ENCODE assay signal across 9 mouse cellular contexts in genomic region chr16:38137296-38137695, GRCm38 (mm10). TPM values are rescaled to one million over a fixed set of nuclear protein-coding genes. Genes with fewer than 3 reads are reported as not detected.
DNase-seq lines count a peak whose midpoint lies in the region; ATAC-seq lines count a peak whose summit lies in the region.
"Had no signal": no experiment of that assay in that cellular context is flagged by ENCODE, and none has a peak within 500 bp of the region (broad histone marks: within the 10 kb centered on the region; RNA-seq: fewer than 3 reads in every experiment).

No protein-coding gene starts in this region.

- no peak for DNase-seq in cerebellum, postnatal 4 days (ENCODE audit: low spot score in 2 of 2)
- DNase-seq in midbrain, embryonic 14.5 days: peak; percentile 61
- DNase-seq in midbrain, embryonic 11.5 days (ENCODE audit: low spot score, missing footprints): no peak
- DNase-seq in embryo, embryonic 11.5 days (ENCODE audit: low read depth, low spot score): peak; percentile 16
- DNase-seq in limb, embryonic 10.5 days (ENCODE audit: low spot score): peak; percentile 45
- peak; percentile 50 for DNase-seq in retina, embryonic 14.5 days (ENCODE audit: low spot score)

- no peak overlapping the region for H3K4me2 ChIP-seq in midbrain, embryonic 14.5 days (ENCODE audit: low read length)
- no peak overlapping the region for H3K4me2 ChIP-seq in midbrain, embryonic 11.5 days
- H3K4me2 ChIP-seq: hindbrain, embryonic 15.5 days had no signal

- no peaks in the 10 kb centered on the region for H3K9me3 ChIP-seq in midbrain, embryonic 14.5 days (ENCODE audit: control insufficient read depth, low read length)
- no peaks in the 10 kb centered on the region for H3K9me3 ChIP-seq in midbrain, embryonic 11.5 days (ENCODE audit: control insufficient read depth, low read length)
- no peaks in the 10 kb centered on the region for H3K9me3 ChIP-seq in limb, embryonic 10.5 days (replicated peaks)
- H3K9me3 ChIP-seq: hindbrain, embryonic 15.5 days had no signal

- no peak overlapping the region for H3K4me3 ChIP-seq in midbrain, embryonic 14.5 days (replicated peaks; ENCODE audit: low read depth, low read length)
- H3K4me3 ChIP-seq in midbrain, embryonic 11.5 days (ENCODE audit: low read depth, low read length): no peak overlapping the region
- H3K4me3 ChIP-seq in limb, embryonic 10.5 days: no peak overlapping the region
- H3K4me3 ChIP-seq: hindbrain, embryonic 15.5 days had no signal

- H3K36me3 ChIP-seq in midbrain, embryonic 14.5 days (ENCODE audit: control insufficient read depth, insufficient read depth, low read length): no peaks in the 10 kb centered on the region
- no peaks in the 10 kb centered on the region for H3K36me3 ChIP-seq in midbrain, embryonic 11.5 days (ENCODE audit: control insufficient read depth, insufficient read depth, low read length)
- peaks cover 4% of the 10 kb centered on the region; the same call in 1 of the 2 replicates for H3K36me3 ChIP-seq in limb, embryonic 10.5 days
- H3K36me3 ChIP-seq: hindbrain, embryonic 15.5 days had no signal

- H3K4me1 ChIP-seq in midbrain, embryonic 14.5 days (ENCODE audit: control insufficient read depth, insufficient read depth, low read length): peaks cover 28% of the 10 kb centered on the region
- no peaks in the 10 kb centered on the region; the same call in none of the 2 replicates for H3K4me1 ChIP-seq in midbrain, embryonic 11.5 days (ENCODE audit: control insufficient read depth, insufficient read depth, low read length)
- peaks cover 28% of the 10 kb centered on the region for H3K4me1 ChIP-seq in limb, embryonic 10.5 days

- no peaks in the 10 kb centered on the region for H3K27me3 ChIP-seq in midbrain, embryonic 14.5 days (ENCODE audit: control insufficient read depth, insufficient read depth, low read length)
- no peaks in the 10 kb centered on the region for H3K27me3 ChIP-seq in midbrain, embryonic 11.5 days (ENCODE audit: control insufficient read depth, insufficient read depth, low read length)
- H3K27me3 ChIP-seq in limb, embryonic 10.5 days (ENCODE audit: low read depth, poor library complexity, severe bottlenecking): no peaks in the 10 kb centered on the region
- H3K27me3 ChIP-seq: hindbrain, embryonic 15.5 days had no signal

- H3K27ac ChIP-seq in midbrain, embryonic 14.5 days (replicated peaks; ENCODE audit: low read depth, low read length): 0 out of 2 replicates have a peak overlapping the region, but pooled peaks have one; percentile 13
- no peak overlapping the region for H3K27ac ChIP-seq in midbrain, embryonic 11.5 days (ENCODE audit: low read depth, low read length)
- no peak overlapping the region for H3K27ac ChIP-seq in limb, embryonic 10.5 days
- H3K27ac ChIP-seq: hindbrain, embryonic 15.5 days had no signal

- peak; percentile 69; the same call in 1 of the 2 replicates for ATAC-seq in cerebellum, adult (ENCODE audit: insufficient number of reproducible peaks, low FRiP score, low TSS enrichment)
- ATAC-seq in midbrain, embryonic 14.5 days (ENCODE audit: low FRiP score, low TSS enrichment): no peak
- ATAC-seq in midbrain, embryonic 11.5 days (ENCODE audit: low FRiP score): no peak; the same call in 1 of the 2 replicates
- no peak for ATAC-seq in inflammation-experienced regulatory T-cells, adult 6 months

- WGBS in midbrain, embryonic 14.5 days: 40% methylated on average over 5 of the region's 5 CpGs
- WGBS in midbrain, embryonic 11.5 days: 40% methylated on average over 5 of the region's 5 CpGs
- WGBS in limb, embryonic 10.5 days: 38% methylated on average over 5 of the region's 5 CpGs

- no peak overlapping the region for H3K9ac ChIP-seq in midbrain, embryonic 14.5 days (replicated peaks; ENCODE audit: low read length)
- H3K9ac ChIP-seq in midbrain, embryonic 11.5 days (ENCODE audit: low read length): no peak overlapping the region
- H3K9ac ChIP-seq: hindbrain, embryonic 15.5 days had no signal

RNA-seq across cellular contexts. Expression of gene Gsk3b, which starts 48.5 kb away (rescaled TPM):
- 197 and 216 TPM in 2 replicates for polyA plus RNA-seq in midbrain, embryonic 14.5 days (2014; fragmentation: Nextera tagmentation; extraction: Ambion mirVana)
- 120 and 121 TPM in 2 replicates for polyA plus RNA-seq in midbrain, embryonic 11.5 days (2014; fragmentation: Nextera tagmentation; extraction: Ambion mirVana)
- polyA plus RNA-seq in limb, embryonic 10.5 days (2016; fragmentation: Nextera tagmentation; extraction: Ambion mirVana): 46.1 and 59.4 TPM in 2 replicates
- 10 to 100 TPM; 50.3 to 61.0 (median 56.8) TPM for polyA plus RNA-seq in inflammation-experienced regulatory T-cells, adult 6 months (2017; shearing (Covaris generic))

Comparison
In these comparisons a context has a peak if more than half of its experiments do, and no peak if none do; other contexts are left out.
1. DNase-seq: peak in midbrain, embryonic 14.5 days (single experiment), embryo, embryonic 11.5 days (single experiment), limb, embryonic 10.5 days (single experiment) and retina, embryonic 14.5 days (single experiment); none in cerebellum, postnatal 4 days (0 of 2) and midbrain, embryonic 11.5 days (single experiment).